Mouse (Mus musculus): Measurements from ENCODE around the gene Gm4214. TPM values are rescaled to one million over a fixed set of nuclear protein-coding genes. Genes with fewer than 3 reads are reported as not detected.

Gene Gm4214
- polyA plus RNA-seq (2012; rRNA removed) = not detected in 2 replicates

DNA sequence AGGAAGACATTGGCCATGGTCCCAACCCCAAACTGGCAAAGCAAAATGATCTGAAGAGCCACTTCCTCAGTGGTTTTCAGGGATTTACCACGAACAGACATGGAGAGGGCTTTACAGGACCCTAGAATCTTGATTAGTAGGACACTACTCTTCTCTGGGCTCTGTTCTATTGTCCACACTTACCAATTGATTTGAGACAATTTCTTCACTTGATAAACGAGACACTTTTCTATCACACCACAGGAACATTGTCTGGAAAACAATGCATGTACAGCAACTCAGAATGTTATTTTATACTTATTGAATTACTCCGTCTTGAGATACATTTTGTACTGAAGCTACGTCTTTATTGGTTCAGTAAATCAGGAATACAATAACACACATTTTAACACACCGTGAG lies at the start of gene Gm4214:
Gene Gm4214, minus strand, starts transcription at position 101 of the 400 bp plus-strand sequence.

DNA sequence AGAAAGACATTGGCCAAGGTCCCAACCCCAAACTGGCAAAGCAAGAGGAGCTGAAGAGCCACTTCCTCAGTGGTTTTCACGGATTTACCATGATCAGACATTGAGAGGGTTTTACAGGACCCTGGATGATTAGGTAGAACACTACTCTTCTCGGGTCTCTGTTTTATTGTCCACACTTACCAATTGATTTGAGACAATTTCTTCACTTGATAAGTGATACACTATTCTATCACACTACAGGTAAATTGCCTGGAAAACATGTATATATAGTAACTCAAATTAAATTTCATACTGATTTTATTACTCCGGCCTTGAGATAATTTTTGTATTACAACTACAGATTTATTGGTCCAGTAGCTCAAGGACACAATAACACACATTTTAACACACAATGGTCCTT lies 35.4 kb upstream of the Gm4214 start, which contains the start of gene Gm4216:
Gene Gm4216, minus strand, starts transcription at position 101 of the 400 bp plus-strand sequence.

Other genes with a start within 250 kb of the Gm4214 start
- not detected in 2 replicates for gene Vmn1r157, start 223.0 kb downstream of the Gm4214 start, polyA plus RNA-seq (2012; rRNA removed)
- not detected in 2 replicates for gene Vmn1r158, start 193.9 kb downstream of the Gm4214 start, polyA plus RNA-seq (2012; rRNA removed)
- gene Vmn1r159, start 141.1 kb downstream of the Gm4214 start, polyA plus RNA-seq (2012; rRNA removed) = not detected in 2 replicates
- not detected in 2 replicates for gene Vmn1r160, start 113.4 kb downstream of the Gm4214 start, polyA plus RNA-seq (2012; rRNA removed)
- not detected in 2 replicates for gene Gm4216, start 35.2 kb upstream of the Gm4214 start, polyA plus RNA-seq (2012; rRNA removed)
- not detected in 2 replicates for gene Vmn1r163, start 70.9 kb upstream of the Gm4214 start, polyA plus RNA-seq (2012; rRNA removed)
- not detected in 2 replicates for gene Gm8720, start 82.8 kb upstream of the Gm4214 start, polyA plus RNA-seq (2012; rRNA removed)
- not detected in 2 replicates for gene Gm10662, start 159.8 kb upstream of the Gm4214 start, polyA plus RNA-seq (2012; rRNA removed)
- not detected in 2 replicates for gene Vmn1r165, start 232.7 kb upstream of the Gm4214 start, polyA plus RNA-seq (2012; rRNA removed)